Mouse (Mus musculus) limb, embryonic 11.5 days (tissue): ENCODE results near the gene Glyctk. TPM values are rescaled to one million over a fixed set of nuclear protein-coding genes. Genes with fewer than 3 reads are reported as not detected.

Experiments used
- ATAC-seq: fragments of 200-750 bp; cut with Nextera tagmentation; 2 replicates; pipeline ENCODE4 v1.8.0; 2017; ENCODE audit warnings: low read depth; ENCODE audit not compliant: insufficient number of reproducible peaks, low FRiP score, low TSS enrichment
- DNase-seq: peaks from one replicate; pipeline ENCODE4 v3.0.0-alpha.2; 2015; ENCODE audit warnings: low spot score
- H3K27ac ChIP-seq: fragments of 300-500 bp; sonication (generic); replicated peaks from 2 replicates; pipeline ENCODE4 v1.5.1; 2014; ENCODE audit warnings: low read depth, mild to moderate bottlenecking, low read length
- H3K27me3 ChIP-seq: fragments of 300-500 bp; sonication (generic); 2 replicates; pipeline ENCODE4 v1.6.1; 2014; ENCODE audit warnings: mild to moderate bottlenecking, low read length, mixed read lengths; ENCODE audit not compliant: control insufficient read depth, insufficient read depth
- H3K36me3 ChIP-seq: fragments of 300-500 bp; sonication (generic); 2 replicates; pipeline ENCODE4 v1.6.1; 2014; ENCODE audit warnings: mild to moderate bottlenecking, low read length, moderate library complexity, mixed read lengths; ENCODE audit not compliant: control insufficient read depth, insufficient read depth
- H3K4me1 ChIP-seq: fragments of 300-500 bp; sonication (generic); 2 replicates; pipeline ENCODE4 v1.6.1; 2014; ENCODE audit warnings: low read length, mixed read lengths; ENCODE audit not compliant: control insufficient read depth, insufficient read depth
- H3K4me2 ChIP-seq: fragments of 300-500 bp; sonication (generic); 2 replicates; pipeline ENCODE4 v1.6.1; 2014; ENCODE audit warnings: low read depth, mild to moderate bottlenecking, moderate library complexity; ENCODE audit not compliant: severe bottlenecking
- H3K4me3 ChIP-seq: fragments of 300-500 bp; sonication (generic); 2 replicates; pipeline ENCODE4 v1.5.1; 2014; ENCODE audit warnings: low read depth, low read length
- H3K9ac ChIP-seq: fragments of 300-500 bp; sonication (generic); 2 replicates; pipeline ENCODE4 v1.6.1; 2014; ENCODE audit warnings: mild to moderate bottlenecking, low read length
- H3K9me3 ChIP-seq: fragments of 300-500 bp; sonication (generic); 2 replicates; pipeline ENCODE4 v1.6.1; 2016; ENCODE audit warnings: low read length; ENCODE audit not compliant: control insufficient read depth
- WGBS: fragments of 180-500 bp; shearing (Covaris S2); extraction: QIAGEN DNeasy Blood & Tissue Kit; methylation state at CpG from one replicate; pipeline ENCODE4 v1.1.7; 2014; 5-methylcytosine and 5-hydroxymethylcytosine counted together
- polyA plus RNA-seq: library from polyadenylated mRNA; unstranded; fragments of >200 nt; fragmentation: Nextera tagmentation; extraction: Ambion mirVana; gene quantifications from 2 replicates; pipeline ENCODE4 v1.2.1, GENCODE M21; 2014

Gene Glyctk
- polyA plus RNA-seq, 1 experiment from 2014 or later, result 1.2 TPM

DNA sequence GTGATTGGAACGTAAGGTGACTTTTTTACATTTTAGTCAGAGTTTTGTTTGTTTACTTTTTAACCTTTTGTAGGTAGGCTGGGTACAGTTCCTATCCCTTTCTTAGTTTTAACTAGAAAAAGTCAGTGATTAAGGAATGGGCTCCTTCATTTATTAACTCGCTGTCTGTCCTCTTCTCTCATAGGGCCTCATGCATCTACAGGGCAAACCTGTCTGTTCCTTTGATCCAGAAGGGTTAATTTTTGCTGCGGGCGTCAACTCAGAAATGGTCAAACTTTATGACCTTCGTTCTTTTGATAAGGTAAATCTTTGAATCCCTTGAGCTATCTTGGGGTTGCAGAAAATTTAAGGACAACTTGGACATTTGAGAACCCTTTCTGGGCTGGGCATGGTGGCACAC, 26.1 kb upstream of the Glyctk start:
- Histone ChIP-seq H3K27me3 (no peaks in the 10 kb centered on the region), H3K4me2 (no peak overlapping the region), H3K9ac (no peak overlapping the region), H3K36me3 (peaks cover 26% of the 10 kb centered on the region), H3K9me3 (no peaks in the 10 kb centered on the region), H3K4me3 (no peak overlapping the region), H3K4me1 (no peaks in the 10 kb centered on the region), H3K27ac (no peak overlapping the region)
- 92% methylated on average over 5 of the region's 5 CpGs for WGBS
- ATAC-seq (no peak), DNase-seq (no peak)

DNA sequence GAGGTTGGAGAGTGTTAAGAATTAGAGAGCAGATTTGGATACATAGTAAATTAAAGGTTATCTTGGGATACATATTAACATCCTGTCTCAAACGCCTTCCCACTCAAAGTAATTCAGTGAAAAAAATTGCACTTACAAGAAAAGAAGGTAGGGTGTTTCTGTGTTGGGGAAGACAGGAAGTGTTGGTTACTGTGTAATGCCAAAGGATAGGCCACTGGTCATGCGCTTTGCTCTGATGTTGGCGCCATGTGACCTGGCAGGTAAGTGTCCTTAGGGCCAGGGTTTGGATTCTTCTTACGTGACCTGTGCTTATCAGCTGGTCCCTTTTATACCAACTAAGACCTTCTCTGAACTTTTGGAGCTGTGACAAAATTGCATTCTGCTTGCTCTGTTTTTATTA, 24.2 kb upstream of the Glyctk start:
- H3K27me3 ChIP-seq, result no peaks in the 10 kb centered on the region
- H3K27ac ChIP-seq, result no peak overlapping the region
- DNase-seq (no peak), ATAC-seq (no peak)
- no peaks in the 10 kb centered on the region for H3K9me3 ChIP-seq
- peaks cover 30% of the 10 kb centered on the region for H3K36me3 ChIP-seq
- 95% methylated on average over 4 of the region's 4 CpGs for WGBS
- no peak overlapping the region for H3K4me2 ChIP-seq
- H3K4me1 ChIP-seq, result 0 out of 2 replicates have a peak, but pooled peaks cover 3% of the 10 kb centered on the region
- no peak overlapping the region for H3K9ac ChIP-seq
- no peak overlapping the region for H3K4me3 ChIP-seq

DNA sequence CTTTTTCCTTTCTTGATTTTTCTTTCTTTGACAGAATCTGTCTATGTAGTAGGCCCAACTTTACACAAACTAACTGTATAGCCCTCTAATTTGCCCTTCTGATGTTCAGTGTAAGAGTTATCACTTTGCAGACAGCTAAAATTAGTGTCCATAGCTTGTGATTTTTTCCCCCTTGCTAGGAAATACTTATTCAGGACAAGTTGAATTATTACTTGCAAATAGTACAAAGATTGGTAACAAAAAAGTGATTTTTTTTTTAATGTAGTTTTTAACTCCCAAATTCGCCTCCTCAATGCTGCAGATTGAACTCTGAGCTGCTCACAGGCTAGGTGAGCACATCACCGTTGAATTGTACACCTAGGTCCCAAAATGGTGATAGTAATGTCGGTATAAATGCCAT, 22.0 kb upstream of the Glyctk start:
- H3K9ac ChIP-seq, result no peak overlapping the region
- H3K4me3 ChIP-seq, result no peak overlapping the region
- peaks cover 24% of the 10 kb centered on the region for H3K36me3 ChIP-seq
- ATAC-seq (no peak), DNase-seq (no peak)
- H3K4me1 ChIP-seq, result peaks cover 14% of the 10 kb centered on the region
- no peaks in the 10 kb centered on the region for H3K9me3 ChIP-seq
- H3K4me2 ChIP-seq, result no peak overlapping the region
- H3K27ac ChIP-seq, result no peak overlapping the region
- H3K27me3 ChIP-seq, result no peaks in the 10 kb centered on the region
- WGBS, result 95% methylated on average over 3 of the region's 3 CpGs

- no peak overlapping the region for H3K4me3 ChIP-seq
- H3K4me2 ChIP-seq, result no peak overlapping the region
- H3K9me3 ChIP-seq, result no peaks in the 10 kb centered on the region
- peaks cover 14% of the 10 kb centered on the region for H3K4me1 ChIP-seq
- peaks cover 21% of the 10 kb centered on the region for H3K36me3 ChIP-seq
- ATAC-seq (no peak), DNase-seq (no peak)
- no peaks in the 10 kb centered on the region for H3K27me3 ChIP-seq
- 94% methylated on average over 2 of the region's 2 CpGs for WGBS
- no peak overlapping the region for H3K27ac ChIP-seq
- H3K9ac ChIP-seq, result no peak overlapping the region
Observed at GRCm38 (mm10) chr9:106179454-106179853, 21.5 kb upstream of the Glyctk start.

DNA sequence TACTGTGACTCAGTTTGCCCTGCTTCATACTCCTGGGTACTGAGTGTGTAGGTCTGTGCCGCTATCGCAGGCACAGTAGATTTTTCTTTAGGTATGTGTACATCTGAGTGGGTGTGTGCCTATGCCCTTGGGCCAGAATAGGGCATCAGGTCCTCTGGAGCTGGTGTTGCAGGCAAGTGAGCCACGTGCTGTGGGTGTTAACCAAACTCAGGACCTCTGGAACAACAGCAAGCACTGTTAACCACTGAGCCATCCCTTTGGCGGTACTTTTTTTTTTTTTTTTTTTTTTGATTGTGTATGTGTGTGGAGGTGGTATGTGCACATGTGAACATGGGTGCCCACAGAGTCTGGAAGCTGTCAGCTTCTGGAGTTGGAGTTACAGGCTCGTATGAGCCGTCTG, 19.9 kb upstream of the Glyctk start:
- Histone ChIP-seq H3K4me2 (no peak overlapping the region), H3K36me3 (peaks cover 21% of the 10 kb centered on the region), H3K27me3 (no peaks in the 10 kb centered on the region), H3K9ac (no peak overlapping the region), H3K27ac (no peak overlapping the region), H3K4me3 (no peak overlapping the region), H3K4me1 (peaks cover 26% of the 10 kb centered on the region), H3K9me3 (no peaks in the 10 kb centered on the region)
- ATAC-seq, result no peak
- no peak for DNase-seq
- 87% methylated on average over 6 of the region's 6 CpGs for WGBS

DNA sequence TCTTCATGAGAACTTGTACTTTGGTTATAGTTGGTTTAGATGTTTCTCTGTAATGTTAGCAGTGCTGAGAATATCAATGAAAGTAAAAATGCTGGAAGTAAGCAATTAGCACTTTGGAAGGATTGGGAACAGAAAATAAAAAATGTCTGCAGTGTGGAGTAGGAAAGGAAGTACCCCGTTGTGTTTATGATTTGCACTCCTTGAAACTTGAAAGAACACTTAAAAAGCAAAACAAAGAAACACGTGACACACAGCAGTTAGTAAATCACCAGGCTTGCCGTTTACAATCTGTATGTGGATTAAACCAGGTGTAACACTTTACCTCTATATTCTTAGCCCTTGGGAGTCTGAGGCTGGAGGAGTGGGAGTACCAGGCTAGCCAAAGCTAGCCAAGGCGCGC, 18.8 kb upstream of the Glyctk start:
- Histone ChIP-seq H3K9ac (no peak overlapping the region), H3K27ac (no peak overlapping the region), H3K4me3 (no peak overlapping the region), H3K36me3 (peaks cover 17% of the 10 kb centered on the region), H3K4me2 (no peak overlapping the region), H3K9me3 (no peaks in the 10 kb centered on the region), H3K4me1 (peaks cover 29% of the 10 kb centered on the region), H3K27me3 (no peaks in the 10 kb centered on the region)
- DNase-seq (no peak), ATAC-seq (no peak)
- WGBS, result 47% methylated on average over 5 of the region's 5 CpGs

DNA sequence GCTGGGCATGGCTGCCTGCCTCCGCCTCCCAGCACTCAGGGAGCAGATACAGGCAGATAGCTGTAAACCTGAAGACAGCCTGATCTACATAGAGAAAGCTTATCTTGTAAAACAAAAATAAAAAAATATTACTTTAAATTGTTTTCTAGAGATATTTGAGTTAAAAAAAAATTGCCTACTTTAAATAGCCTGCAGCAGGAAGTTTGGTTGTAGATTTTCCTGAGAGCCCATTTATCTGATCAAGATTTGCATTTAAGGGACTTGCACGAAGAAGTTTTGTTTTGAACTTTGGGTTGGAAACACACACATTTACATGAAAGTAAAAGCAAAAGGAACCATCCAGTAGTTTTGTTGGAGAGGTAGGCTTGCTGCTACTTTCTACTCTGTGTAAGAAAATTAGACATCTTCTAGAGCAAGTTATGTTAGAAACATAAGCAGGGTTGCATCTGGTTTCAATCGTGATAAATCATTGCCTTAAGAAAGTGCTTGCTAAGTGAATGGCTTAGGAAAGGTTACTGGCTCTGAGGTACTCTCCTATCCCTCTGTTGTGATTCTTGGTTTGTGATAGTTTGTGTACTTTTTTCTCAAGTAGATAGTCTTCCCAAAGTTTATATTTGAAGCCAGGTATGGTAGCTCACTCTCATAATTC, 17.7 kb upstream of the Glyctk start:
- H3K4me3 ChIP-seq, result no peak overlapping the region
- no peaks in the 10 kb centered on the region for H3K27me3 ChIP-seq
- DNase-seq (no peak), ATAC-seq (no peak)
- no peaks in the 10 kb centered on the region for H3K9me3 ChIP-seq
- WGBS, result 71% methylated on average over 3 of the region's 3 CpGs
- H3K4me2 ChIP-seq, result no peak overlapping the region
- H3K36me3 ChIP-seq, result peaks cover 14% of the 10 kb centered on the region
- H3K4me1 ChIP-seq, result peaks cover 29% of the 10 kb centered on the region
- no peak overlapping the region for H3K9ac ChIP-seq
- H3K27ac ChIP-seq, result no peak overlapping the region

DNA sequence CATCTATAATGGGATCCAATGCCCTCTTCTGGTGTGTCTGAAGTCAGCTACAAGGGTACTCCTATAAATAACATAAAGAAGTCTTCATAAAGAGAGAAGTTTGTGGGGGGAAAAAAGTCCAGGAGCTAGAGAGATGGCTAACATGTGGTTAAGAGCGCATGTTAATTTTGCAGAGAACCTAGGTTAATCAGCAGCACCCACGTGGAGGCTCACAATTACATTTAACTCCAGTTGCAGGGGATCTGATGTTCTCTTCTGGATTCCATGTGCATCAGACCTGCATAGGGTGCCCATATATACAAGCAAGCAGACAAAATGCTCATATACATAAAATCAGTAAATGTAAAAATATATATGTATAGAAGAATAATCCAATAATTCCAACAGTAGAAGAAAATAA, 15.4 kb upstream of the Glyctk start:
- H3K4me2 ChIP-seq, result peak overlapping the region; percentile 8; the same call in 1 of the 2 replicates
- DNase-seq (no peak), ATAC-seq (no peak)
- peaks cover 3% of the 10 kb centered on the region; the same call in 1 of the 2 replicates for H3K36me3 ChIP-seq
- H3K4me3 ChIP-seq, result no peak overlapping the region
- H3K9ac ChIP-seq, result no peak overlapping the region
- WGBS, result 76% methylated on average over 2 of the region's 2 CpGs
- no peaks in the 10 kb centered on the region for H3K9me3 ChIP-seq
- peaks cover 32% of the 10 kb centered on the region for H3K4me1 ChIP-seq
- H3K27ac ChIP-seq, result no peak overlapping the region
- no peaks in the 10 kb centered on the region for H3K27me3 ChIP-seq

DNA sequence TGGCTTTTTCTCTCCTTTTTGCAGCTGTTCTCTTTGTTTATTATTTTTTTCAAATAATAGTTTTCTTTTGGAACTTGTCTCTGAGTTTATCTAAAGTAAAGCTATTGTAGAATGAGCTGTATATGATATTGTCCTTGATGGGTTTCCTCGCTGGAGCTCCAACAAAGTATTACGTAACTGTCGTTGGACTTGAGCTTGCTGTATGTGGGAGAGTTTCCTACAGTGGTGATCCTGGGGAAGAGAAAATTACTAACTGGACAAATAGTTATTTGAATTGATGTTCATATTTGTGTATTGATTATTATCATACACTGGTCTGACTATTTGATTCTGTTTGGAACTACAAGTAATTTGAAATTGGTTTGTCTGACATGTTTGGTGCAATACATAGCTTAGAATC, 14.6 kb upstream of the Glyctk start:
- 50% methylated on average over 3 of the region's 3 CpGs for WGBS
- ATAC-seq, result no peak
- DNase-seq, result no peak
- Histone ChIP-seq H3K4me3 (peak overlapping the region; percentile 91), H3K9ac (0 out of 2 replicates have a peak overlapping the region, but pooled peaks have one; percentile 41), H3K36me3 (no peaks in the 10 kb centered on the region; the same call in 1 of the 2 replicates), H3K27me3 (no peaks in the 10 kb centered on the region), H3K27ac (no peak overlapping the region), H3K4me1 (peaks cover 29% of the 10 kb centered on the region), H3K4me2 (peak overlapping the region; percentile 54), H3K9me3 (no peaks in the 10 kb centered on the region)
